Mouse (Mus musculus): ENCODE data around the gene Omg.

GRCm38 (mm10) chr11:79531485-79531884 lies 27.6 kb upstream of the Omg start:
- no peak for TF ChIP-seq HCFC1 (IDR thresholded peaks at IDR 0.05; ENCODE audit: borderline replicate concordance, insufficient read depth, low read length)
- no peak for TF ChIP-seq MAFK (IDR thresholded peaks at IDR 0.05; ENCODE audit: insufficient read depth, low read depth, low read length)
- TF ChIP-seq CHD2 (IDR thresholded peaks at IDR 0.05; ENCODE audit: low read depth, low read length) = no peak
